Mouse (Mus musculus) small intestine, adult 2 months (tissue): ENCODE measurements around the gene Mgea5.

Experiments
- CTCF ChIP-seq: fragments of 200-500 bp; IDR thresholded peaks from 2 replicates; pipeline ENCODE4 v1.5.1; 2012; ENCODE audit warnings: low read depth, mild to moderate bottlenecking, control low read depth, inconsistent platforms, low read length, moderate library complexity, mixed read lengths; ENCODE audit not compliant: insufficient replicate concordance, insufficient read length; ENCODE audit errors: extremely low read depth
- POLR2A ChIP-seq: fragments of 200-500 bp; IDR thresholded peaks from 2 replicates; pipeline ENCODE4 v1.6.1; 2012; ENCODE audit warnings: low read depth, mild to moderate bottlenecking, control low read depth, inconsistent platforms, low read length, moderate library complexity

DNA sequence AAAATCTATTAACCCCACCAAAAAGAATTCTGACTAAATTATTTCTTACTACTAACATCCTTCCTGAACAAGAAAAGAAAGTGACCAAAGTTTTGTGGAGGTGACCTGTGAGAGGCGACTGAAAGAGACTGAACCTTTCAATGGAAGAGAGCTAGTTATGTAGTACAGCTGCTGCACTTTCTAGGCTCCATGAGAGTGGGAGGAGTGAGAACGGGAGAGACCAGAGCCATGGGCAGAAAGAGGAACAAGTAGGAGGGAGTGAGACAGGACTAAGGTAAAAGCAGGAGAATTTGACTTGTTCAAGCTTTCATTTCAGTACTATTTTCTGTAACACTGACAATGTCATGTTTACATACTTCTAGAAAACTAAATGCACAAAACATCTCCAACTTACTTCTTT, 8.2 kb downstream of the Mgea5 start:
- no peak for TF ChIP-seq CTCF
- TF ChIP-seq POLR2A: no peak
